Mouse (Mus musculus) kidney, adult 18-20 months (tissue): ENCODE measurements at regions not wholly inside any gene's neighbourhood (a gene's known extent, or its start where the extent isn't known, plus 50 kb on each side); places are given as distances from the start of the nearest gene placed in this dataset.

Experiments
- DNase-seq: peaks from one replicate; pipeline ENCODE4 v3.0.0; 2021

DNA sequence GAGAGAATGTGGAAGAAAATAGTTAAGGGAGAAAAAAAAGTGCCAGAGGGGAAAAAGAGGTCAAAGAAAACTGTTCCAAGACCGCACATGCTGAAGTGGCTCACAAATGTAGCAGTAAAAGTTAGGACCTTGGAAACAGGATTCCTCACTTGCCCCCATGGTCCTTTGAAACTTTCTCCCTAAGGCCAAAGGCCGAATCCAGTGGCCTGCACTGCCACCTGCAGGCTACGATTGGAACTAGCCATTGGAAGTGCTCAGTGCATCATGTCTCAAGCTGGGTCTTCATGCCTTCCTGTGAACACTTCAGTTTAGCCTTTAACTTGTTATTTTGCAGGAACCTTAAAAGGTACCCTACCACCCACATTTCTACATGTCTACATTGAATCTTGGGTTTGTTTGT, 56.3 kb upstream of the Mctp2 start:
- peak; percentile 79 for DNase-seq

DNA sequence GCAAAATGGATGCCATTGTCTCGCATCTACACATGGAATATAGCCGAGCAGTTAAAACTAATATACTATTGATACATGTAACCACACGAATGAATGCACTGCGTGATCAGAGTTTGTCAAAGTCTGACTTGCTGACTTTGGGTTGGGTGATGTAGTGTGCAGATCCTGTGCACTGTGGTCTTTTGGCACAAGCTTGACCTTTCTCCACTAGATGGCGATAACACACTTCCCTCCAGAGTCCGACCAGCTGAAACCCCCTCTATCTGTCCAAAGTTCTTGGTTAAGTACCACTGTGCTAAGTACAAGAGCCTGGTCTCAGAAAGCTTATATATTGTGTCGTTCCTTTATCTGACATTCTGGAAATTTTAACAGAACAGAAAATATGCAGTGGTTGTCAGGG, 84.9 kb upstream of the Mctp2 start:
- no peak for DNase-seq

GRCm38 (mm10) chr7:72400056-72400455, 93.6 kb upstream of the Mctp2 start:
- DNase-seq: peak; percentile 41

GRCm38 (mm10) chr7:72406131-72406530, 99.7 kb upstream of the Mctp2 start:
- no peak for DNase-seq

DNA sequence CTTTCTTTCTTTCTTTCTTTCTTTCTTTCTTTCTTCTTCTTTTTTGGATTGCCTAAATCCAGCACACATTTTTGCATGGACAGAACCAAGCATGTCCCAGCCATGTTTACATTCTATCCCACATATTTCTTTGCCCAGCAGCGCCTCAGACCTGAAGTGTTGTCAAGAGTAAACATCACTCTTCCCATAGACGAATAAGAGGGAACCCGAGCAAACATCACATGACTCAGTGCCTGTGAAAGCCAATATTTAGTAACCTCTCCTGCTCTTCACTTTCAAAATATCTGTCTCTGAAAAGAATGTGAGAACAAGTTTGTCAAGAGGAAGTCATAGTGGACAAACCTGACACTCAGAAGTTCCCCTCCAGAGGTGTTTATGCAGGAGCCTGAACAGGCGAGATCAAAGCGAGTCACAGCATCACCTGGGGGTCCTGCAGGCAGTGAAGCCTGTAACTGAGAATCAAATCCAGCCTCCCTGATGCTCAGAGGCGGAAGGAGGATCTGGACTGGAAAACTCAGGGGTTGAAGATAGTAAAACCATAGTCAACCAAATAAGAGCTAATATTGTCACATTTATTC, 102.1 kb upstream of the Mctp2 start:
- DNase-seq: no peak

DNA sequence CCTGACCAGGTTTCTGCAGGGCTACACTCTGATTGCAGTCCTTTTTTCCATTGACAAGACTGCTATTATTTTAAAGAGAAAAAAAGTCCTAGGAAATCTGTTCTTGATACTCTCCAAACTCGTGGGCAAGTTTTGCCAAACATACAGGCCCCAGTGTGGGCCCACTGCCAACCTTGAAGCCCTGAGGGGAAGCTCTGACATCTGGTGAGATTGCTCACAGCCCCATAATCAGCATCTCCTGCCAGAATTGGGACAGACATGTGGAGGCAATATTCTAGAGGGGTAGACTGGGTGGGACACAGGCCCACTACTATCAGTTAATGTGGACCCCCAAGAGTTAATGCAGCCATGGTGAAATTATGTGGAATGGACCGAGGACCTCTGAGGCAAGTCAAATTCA, 132.1 kb upstream of the Mctp2 start:
- DNase-seq: no peak

DNA sequence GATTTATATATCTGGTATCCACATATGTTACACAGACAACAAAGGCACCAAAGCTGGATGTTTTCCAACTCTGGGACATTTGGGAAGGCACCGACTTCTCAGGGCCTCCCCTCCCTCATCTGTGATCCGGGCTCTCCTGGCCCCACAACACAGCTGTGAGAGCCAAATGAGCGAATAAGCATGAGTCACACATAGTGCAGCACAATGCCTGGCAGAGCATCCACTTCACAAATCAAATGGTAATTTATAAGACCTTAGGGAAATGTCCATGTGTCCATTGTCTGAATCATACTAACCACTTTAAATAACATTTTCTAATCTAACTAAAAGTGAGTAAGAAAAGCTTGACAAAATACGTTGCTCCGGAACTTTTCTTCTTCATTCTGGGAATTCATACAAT, 135.6 kb upstream of the Mctp2 start:
- DNase-seq: no peak

DNA sequence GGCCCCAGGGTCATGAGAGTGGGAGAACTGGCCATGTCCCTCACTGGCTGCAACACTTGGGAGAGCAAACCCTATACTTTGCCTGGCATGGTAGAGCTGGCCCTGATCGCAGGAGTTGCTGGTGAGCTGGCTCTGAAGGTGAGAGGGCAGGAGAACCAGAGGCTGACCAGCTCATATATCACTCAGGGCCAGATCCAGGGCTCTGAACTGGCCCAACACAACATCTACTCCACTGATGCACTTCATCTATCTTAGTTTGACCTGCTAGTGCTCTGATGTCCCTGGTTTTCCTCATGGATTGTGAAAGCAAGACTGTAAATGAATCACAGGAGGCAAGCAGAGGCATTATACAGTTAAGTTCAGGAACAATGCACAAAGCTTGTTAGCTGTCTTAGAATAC, 137.6 kb upstream of the Mctp2 start:
- no peak for DNase-seq

- DNase-seq: no peak
These were observed 138.4 kb upstream of the Mctp2 start for GRCm38 (mm10) chr7:72444792-72445191.

- DNase-seq: no peak
These were observed 140.5 kb upstream of the Mctp2 start for GRCm38 (mm10) chr7:72446911-72447310.

DNA sequence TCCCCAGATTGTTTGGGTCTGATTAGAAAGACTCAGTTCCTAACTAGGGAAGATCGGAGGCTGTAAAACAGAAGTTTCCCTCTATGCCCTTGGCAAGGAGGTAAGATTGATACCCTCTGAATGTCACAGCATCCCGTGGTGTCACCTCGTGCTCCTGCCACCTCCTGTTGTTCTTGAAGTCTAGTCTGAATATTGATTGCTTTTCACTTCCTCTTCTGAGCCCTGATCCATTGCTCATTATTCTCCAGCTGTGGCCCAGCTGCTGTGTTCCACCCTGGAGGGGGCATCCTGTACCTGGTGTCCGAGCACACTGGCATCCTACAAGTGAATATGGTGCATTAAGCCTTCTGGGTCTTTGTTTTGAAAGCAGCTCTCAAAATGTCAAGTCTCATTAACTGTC, 156.6 kb upstream of the Mctp2 start:
- DNase-seq: no peak

- no peak for DNase-seq
These were observed 158.2 kb upstream of the Mctp2 start for GRCm38 (mm10) chr7:72464658-72465057.

GRCm38 (mm10) chr7:72469691-72470090, 163.3 kb upstream of the Mctp2 start:
- no peak for DNase-seq

- DNase-seq: no peak
These were observed 168.3 kb upstream of the Mctp2 start for GRCm38 (mm10) chr7:72474751-72475150.

GRCm38 (mm10) chr7:72478936-72479335, 172.5 kb upstream of the Mctp2 start:
- no peak for DNase-seq

DNA sequence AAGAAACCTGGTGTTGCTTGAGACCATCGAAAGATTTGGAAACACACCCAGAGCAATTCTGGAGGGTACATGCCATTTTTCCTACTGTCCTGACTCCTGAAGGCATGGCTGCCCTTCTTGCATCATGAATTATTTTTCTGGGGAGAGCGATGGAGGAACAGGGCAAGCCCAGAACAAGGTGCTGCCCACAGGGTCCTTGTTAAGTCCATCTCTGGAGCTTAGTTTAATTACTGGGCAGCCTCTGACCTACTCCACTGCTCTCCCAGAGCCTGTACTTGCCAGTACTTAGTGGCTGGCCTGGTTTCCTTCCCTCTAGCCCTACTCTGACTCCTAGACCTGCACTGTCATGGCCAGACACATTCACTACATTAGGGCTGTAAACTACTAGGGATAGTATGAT, 174.9 kb upstream of the Mctp2 start:
- no peak for DNase-seq

GRCm38 (mm10) chr7:72490161-72490560, 183.8 kb upstream of the Mctp2 start:
- no peak for DNase-seq

DNA sequence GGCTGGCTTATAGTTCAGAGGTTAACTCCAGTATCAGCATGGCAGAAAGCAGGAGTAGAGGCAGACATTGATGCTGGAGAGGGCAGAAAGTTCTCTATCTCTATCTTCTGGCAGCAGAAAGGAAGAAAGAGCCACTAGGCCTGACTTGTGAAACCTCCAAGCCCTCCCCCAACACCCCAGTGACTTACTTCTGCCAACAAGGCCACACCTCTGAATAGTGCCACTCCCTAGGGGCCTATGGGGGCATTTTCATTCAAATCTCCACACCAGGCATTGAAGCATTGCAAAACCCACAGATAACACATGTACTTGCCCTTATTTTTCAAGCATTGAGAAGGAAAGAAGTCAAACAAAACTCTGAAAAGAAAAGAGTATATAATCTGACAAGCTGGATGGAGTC, 186.9 kb upstream of the Mctp2 start:
- no peak for DNase-seq

- DNase-seq: no peak
These were observed 190.7 kb upstream of the Mctp2 start for GRCm38 (mm10) chr7:72496933-72497631.

DNA sequence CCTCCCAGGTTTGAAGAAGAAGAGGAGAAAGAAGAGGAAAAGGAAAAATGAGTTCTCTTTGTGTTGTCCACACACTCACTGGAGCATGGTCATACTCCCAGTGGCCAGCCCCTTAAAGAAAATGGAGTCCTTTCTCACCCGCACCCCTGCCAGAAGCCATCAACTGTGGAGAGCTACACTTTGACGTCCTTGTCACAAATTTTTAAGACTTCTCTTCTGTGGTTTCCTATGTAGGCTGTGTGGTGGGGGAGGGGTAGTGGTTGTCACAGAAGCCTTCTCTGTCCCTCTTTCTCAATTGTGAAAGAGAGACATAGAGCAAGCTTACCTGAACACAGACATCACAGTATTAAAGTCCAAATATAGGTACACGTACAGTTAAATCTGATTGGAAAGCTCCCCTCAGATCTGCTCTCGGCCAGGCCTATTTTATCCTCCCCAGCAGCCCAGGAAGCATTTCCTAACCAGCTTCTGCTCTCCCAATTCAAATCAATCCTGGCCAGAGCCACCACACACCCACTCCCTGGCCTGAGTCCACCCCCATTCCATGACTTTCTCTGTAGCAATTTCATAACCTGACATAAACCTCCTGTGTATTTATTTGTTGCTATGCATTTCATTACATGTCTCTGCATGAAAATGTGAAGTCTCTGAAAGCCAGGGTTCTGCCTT, 192.3 kb upstream of the Mctp2 start:
- no peak for DNase-seq

GRCm38 (mm10) chr7:72499788-72500187, 193.4 kb upstream of the Mctp2 start:
- DNase-seq: no peak

DNA sequence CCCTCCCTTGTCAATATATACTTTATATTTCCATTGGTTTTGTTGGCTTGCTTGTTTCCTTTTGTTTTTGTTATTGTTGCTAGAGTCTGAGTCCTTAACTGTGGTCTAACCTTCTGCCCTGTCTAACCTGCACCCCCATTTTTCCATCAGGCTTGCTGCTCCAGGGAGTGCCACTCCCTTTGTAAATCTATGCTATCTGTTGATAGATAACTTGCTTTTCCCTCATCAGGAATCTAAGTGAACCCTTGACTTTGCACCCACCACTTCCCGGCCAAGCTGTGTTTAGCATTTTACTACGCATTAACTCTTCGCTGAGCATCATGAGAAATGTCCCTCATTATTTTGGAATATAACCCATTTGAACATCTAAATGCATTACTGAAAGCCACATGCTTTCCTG, 193.8 kb upstream of the Mctp2 start:
- DNase-seq: no peak

DNA sequence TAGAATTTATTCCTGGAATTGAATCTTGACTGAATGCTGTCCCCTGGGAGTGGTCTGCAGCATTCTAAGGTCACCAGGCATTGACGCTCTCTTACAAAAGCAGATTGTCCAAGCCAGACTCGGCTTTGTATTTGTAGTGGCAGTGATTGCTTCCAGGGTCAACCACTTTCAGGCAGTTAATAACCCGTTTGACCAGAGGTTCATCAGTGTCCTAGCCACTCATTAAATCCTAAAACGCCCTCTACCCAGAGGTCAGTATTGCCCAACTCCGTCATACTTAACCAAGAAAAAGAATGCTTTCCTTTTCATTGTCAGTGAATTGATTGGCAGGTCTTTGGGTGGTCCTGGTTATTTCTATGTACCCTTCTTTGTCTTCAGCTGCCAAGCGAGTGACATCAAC, 194.6 kb upstream of the Mctp2 start:
- no peak for DNase-seq

GRCm38 (mm10) chr7:72501431-72501830, 195.0 kb upstream of the Mctp2 start:
- DNase-seq: no peak

GRCm38 (mm10) chr7:72503756-72504155, 197.3 kb upstream of the Mctp2 start:
- no peak for DNase-seq
